Mouse (Mus musculus): ENCODE data around the gene Hnrnph3.

The Hnrnph3 gene

GRCm38 (mm10) chr10:62980039-62980954 lies 43.7 kb downstream of the Hnrnph3 start, which contains the start of gene Rufy2:
Rufy2 (plus strand) TSS chr10:62980223.
- peak; percentile 86 for DNase-seq

DNA sequence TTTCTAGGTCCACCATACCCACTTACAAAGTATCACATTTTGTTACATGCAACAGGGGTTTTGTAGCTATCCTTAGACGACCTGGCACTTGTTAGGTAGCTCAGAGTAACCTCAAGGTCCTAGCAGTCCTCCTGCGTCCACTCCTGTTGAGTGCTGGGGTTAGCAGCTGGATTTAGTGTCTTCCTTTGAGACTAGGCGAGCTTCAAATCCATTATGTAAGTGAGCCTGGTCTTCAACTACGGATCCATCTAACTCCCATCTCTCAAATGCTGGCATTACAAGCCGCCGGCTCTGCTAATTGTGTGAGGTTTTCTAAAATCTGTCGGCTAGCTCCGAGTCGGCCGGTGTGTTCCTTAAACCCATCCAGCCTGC lies 44.4 kb downstream of the Hnrnph3 start:
- no peak for DNase-seq

DNA sequence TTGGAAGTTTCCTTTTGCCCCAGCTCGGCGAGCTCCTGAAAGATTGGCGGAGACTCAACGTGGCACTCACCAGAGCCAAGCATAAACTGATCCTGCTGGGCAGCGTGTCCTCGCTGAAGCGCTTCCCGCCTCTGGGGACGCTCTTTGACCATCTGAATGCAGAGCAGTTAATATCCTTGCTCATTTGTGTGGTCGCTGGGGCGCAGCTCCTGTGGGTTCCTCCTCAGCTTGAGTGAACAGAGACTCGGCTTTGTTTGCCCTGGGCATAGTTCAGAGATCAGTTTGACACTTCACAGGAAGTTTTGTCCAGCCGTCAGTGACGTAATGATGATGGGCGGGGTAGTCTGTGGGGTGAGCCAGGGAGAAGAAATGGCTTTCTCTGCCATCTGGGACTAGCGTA lies 52.2 kb downstream of the Hnrnph3 start:
- no peak for DNase-seq

DNA sequence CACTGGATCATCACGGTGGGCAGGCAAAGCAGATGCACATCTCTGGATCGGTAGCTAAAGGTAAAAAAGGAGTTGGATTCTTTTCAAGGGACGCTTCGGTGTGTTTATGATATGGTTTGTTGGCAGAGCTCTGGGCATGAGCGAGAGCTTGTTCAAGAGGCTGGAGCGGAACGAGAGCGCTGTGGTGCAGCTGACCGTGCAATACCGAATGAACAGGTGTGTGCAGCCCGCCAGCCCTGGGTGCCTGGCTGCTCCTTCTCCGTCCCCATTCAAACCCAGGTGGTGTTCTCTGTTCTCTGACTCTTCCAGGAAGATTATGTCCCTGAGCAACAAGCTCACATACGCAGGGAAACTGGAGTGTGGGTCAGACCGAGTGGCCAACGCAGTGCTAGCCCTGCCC lies 57.7 kb downstream of the Hnrnph3 start:
- DNase-seq = no peak

GRCm38 (mm10) chr10:62965796-62966195 lies 58.2 kb downstream of the Hnrnph3 start:
- DNase-seq = no peak

All from thymus, postnatal 25 days (tissue).